Mouse (Mus musculus) embryo, embryonic 9.5 days (tissue): Measurements from ENCODE around the gene Acer1.

Experiments
- DNase-seq: peaks from one replicate; pipeline ENCODE4 v3.0.0-alpha.2; 2017; ENCODE audit errors: extremely low spot score

Acer1 gene

GRCm38 (mm10) chr17:56989467-56990114, 7.7 kb upstream of the Acer1 start:
- DNase-seq = no peak

- DNase-seq = no peak
Observed at GRCm38 (mm10) chr17:56988921-56989430, 7.0 kb upstream of the Acer1 start.

GRCm38 (mm10) chr17:56988441-56988840, 6.5 kb upstream of the Acer1 start:
- DNase-seq = no peak

- DNase-seq = no peak
Observed at GRCm38 (mm10) chr17:56986105-56986805, 4.3 kb upstream of the Acer1 start.

DNA sequence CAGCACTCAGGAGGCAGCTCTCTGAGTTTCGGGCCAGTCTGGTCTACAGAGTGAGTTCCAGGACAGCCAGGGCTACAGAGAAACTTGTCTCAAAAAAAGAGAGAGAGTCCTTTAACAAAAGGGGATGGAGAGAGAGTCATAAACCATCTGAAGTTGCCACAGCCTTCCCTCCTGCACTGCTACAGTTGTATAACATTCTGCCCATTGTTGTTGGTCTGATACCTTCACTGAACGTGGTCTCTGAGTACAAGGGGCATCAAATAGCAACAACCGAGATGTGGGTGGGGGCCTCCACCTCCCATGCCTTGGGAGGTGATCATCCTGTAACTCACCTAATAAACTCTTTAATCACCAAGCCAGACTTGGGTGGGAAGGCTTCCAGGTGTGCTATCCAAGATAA, 3.7 kb upstream of the Acer1 start:
- no peak for DNase-seq

GRCm38 (mm10) chr17:56984886-56985285, 3.0 kb upstream of the Acer1 start:
- DNase-seq = no peak

DNA sequence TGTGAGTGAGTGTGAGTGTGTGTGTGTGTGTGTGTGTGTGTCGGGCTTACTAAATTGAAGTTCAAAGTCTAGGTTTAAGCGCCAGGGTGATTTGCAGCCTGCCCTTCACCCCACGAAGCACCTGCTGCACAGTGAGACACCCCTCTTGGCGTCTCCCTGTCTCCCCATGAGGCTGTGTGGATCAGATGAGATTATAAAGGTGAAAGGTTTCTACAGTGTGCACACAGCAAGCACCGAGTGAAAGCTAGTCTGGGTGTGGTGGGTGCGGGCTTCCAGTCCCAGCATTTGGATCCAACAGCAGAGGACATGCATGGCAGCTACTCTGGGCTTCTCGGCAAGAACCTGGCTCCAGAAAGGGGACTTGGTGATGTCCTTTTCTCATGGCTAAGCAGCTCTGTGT, 877 bp downstream of the Acer1 start:
- no peak for DNase-seq

DNA sequence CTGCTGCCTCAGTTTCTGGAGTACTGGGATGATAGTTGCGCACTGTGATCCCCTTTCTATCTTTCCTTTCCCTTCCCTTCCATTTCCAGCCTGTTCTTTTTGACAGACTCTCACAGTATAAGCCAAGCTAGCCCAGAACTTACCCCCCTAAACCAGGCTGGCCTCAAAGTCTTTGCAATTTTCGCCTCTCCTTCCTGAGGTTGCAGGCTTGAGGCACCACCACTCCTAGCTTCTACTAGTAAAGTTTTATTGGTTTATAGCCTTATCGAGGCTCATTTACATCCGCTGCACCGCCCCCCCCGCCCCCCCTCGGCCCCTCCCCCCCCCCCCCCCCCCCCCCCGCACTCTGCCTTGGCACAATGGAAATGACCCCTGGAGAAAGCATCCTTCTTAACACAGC, 2.4 kb downstream of the Acer1 start:
- no peak for DNase-seq

DNA sequence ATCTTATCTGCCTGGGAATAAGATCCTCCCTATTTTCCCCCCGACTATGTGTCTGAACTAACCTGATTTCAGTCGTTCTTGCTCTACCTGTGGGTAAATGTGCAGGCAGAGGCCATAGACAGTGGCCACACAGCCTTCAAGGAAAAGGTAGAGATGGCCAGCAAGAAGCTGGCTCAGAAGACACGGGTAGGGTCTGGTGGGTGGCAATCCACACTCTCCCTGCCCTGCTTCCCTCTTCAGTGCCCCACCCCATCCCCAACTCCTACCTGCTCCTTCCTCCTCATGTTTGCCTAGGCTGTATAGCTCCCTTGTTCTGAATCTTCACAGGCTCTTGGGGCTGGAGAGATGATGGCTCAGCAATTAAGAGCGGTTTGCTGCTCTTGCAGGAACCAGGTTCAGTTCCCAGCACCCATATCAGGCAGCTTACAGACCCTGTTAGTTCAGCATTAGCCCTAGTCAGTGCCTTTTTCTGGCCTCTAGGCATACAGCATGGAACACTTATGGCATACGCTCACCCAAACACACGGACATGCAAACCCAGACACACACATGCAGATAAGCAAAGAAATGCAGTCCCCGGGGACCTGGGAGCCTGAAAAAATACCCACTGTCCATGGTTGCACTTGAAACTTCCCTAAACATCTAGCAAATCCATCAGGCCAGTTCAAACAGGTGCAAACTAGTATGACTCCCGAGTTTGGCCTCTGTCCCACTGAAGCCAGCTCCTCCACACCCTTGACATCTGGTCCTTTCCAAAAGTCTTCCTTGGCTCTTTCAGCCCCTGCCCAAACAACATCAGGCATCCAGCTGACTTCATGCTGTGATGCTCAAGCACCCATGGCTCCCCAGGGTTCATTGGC, 5.2 kb downstream of the Acer1 start:
- no peak for DNase-seq

DNA sequence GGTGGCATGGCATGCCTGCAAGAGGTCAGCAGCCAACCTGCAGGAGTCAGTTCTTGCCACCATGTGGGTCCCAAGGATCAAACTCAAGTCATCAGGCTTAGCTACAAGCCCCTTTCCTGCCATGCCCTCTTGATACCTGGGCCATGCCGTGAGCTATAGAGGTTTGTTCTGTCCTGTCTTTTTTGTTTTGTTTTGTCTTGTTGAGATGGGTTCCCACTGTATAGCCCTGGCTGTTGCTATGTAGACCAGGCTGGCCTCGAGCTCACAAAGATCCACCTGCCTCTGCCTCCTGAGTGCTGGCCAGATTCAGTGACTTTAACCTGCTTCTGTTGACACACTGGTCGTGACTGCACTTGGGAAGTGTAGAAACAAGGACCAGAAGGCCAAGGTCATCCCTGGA, 6.5 kb downstream of the Acer1 start:
- DNase-seq = no peak

- no peak for DNase-seq
Observed at GRCm38 (mm10) chr17:56974708-56975240, 7.2 kb downstream of the Acer1 start.

GRCm38 (mm10) chr17:56973956-56974707, 7.8 kb downstream of the Acer1 start:
- DNase-seq = no peak

DNA sequence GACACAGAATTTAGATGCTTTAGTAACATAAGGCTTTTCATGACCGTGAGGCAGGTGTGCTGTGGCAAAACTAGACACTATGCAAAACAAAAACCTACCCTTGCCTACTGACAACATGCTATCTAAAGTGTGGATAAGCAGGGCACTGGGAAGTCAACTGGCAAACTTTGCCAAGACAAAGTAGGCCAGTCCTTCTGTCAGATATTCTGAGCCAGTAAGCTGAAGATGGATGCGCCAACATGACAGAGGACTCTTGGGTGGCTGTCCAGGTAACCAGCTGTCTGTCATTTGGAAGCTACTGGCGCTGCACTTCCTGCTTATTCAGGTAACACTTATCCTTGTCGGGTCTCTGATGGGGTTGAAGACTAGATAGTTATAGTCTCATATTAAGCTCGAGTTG, 11.8 kb downstream of the Acer1 start:
- no peak for DNase-seq

GRCm38 (mm10) chr17:56969321-56969720, 12.6 kb downstream of the Acer1 start:
- DNase-seq = no peak

DNA sequence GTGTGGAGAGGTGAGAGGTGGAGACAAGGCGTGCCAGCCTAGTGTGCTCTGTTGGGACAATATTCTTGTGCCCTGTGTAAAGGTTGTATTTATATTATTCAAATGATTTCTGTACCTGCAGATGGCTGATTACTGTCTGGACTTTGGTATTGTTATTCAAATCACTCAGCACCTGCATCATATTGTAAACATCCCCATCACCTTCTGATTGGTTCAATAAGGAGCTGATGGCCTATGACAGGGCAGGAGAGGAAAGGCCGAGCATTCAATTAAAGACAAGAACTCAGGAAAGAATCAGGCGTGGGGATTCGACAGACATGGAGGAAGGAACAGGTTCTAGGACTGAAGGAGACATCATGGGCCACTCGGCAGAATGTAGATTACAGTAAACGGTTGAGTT, 18.3 kb downstream of the Acer1 start:
- no peak for DNase-seq

- DNase-seq = no peak
Observed at GRCm38 (mm10) chr17:56962642-56963405, 19.1 kb downstream of the Acer1 start.

- DNase-seq = no peak
Observed at GRCm38 (mm10) chr17:56961880-56962279, 20.0 kb downstream of the Acer1 start.

DNA sequence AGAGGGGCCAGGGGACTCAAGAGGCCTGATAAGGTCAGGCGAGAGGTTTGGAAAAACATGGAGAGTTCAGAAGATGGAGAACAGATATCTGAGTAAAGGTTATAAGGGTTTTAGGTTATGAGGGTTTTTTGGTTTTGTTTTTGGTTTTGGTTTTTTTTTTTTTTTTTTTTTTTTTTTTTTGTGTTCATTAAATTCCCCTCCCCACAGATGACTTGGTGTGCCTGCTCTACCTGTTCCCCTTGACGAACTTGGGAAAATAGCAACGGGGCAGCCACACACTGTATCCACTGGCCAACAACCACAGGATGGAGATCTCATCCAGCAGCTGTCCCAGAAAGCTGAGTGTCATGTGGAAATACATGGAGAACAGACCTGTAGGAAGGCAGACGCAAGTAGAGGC, 23.3 kb downstream of the Acer1 start:
- no peak for DNase-seq

- no peak for DNase-seq
Observed at GRCm38 (mm10) chr17:56957763-56958429, 24.0 kb downstream of the Acer1 start.

DNA sequence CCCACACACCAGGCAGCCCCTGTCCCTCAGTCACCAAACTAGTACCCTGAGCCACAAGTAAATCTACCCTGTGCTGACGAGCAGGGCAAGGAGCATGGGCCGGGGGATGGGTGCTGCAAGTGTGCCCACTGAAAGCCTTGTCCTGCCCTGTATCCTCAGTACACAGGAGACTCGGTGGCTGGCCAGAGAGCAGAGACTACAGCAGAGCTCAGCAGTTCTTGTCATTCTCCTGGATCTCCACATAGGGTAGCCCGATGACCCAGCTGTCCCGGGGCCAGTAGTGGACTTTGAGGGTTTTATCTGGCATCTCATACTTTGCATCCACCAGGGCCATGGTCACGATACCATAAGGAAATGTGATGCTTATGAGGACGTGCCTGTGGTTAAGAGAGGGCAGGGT, 27.1 kb downstream of the Acer1 start:
- no peak for DNase-seq
